Mouse (Mus musculus): ENCODE measurements around the gene Patz1.

DNA sequence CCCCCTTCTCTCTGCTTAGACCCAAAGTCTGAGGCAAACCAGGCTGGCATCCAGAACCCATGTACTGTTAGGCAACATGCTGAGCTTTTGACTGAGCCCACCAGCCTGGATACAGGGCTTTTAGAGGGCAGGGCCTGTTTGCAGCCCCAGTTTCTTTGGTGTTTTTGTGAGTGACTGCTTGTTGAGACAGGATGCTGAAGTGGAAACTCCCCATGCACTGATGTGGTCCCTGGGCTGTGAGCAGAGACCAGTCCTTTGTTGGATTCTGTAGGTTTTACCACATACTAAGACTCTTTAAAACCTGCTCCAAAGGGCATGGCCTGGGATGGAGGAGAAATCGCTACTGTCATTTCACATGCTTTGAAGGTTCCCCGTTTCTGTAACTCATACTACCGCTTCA is 56.2 kb downstream of the Patz1 start:
- TF ChIP-seq CTCF (IDR thresholded peaks at IDR 0.05; ENCODE audit: control insufficient read depth, insufficient read depth, low read length) (no peak), POLR2A (IDR thresholded peaks at IDR 0.05; ENCODE audit: borderline replicate concordance, control insufficient read depth, low read depth, low read length) (no peak)
